Mouse (Mus musculus) regulatory T cell (primary cell): ENCODE results near the gene Polr2e.

Experiments
- in situ Hi-C: fragments of 300-600 bp; cut with MboI, MseI; formaldehyde crosslinking; loops from one replicate; pipeline ENCODE4 v1.15.1; 2025; ENCODE audit warnings: high pct_unique_total_duplicates

Polr2e gene

GRCm38 (mm10) chr10:80039559-80039979 lies at the start of gene Polr2e:
Polr2e (minus strand) TSS chr10:80039795.
- in situ Hi-C loops = no loop called here

GRCm38 (mm10) chr10:80089146-80089545 lies 49.6 kb upstream of the Polr2e start:
- in situ Hi-C loops = no loop called here

- in situ Hi-C loops = no loop called here
Observed at GRCm38 (mm10) chr10:80087483-80087882, 47.9 kb upstream of the Polr2e start.

- in situ Hi-C loops = no loop called here
Observed at GRCm38 (mm10) chr10:80086847-80087246, 47.3 kb upstream of the Polr2e start.

GRCm38 (mm10) chr10:80084817-80085487 lies 45.4 kb upstream of the Polr2e start:
- in situ Hi-C loops = no loop called here

- in situ Hi-C loops = no loop called here
Observed at GRCm38 (mm10) chr10:80081075-80081474, 41.5 kb upstream of the Polr2e start.

GRCm38 (mm10) chr10:80080396-80081070 lies 40.9 kb upstream of the Polr2e start:
- in situ Hi-C loops = no loop called here

- in situ Hi-C loops = no loop called here
Observed at GRCm38 (mm10) chr10:80078366-80078765, 38.8 kb upstream of the Polr2e start.

GRCm38 (mm10) chr10:80077312-80077711 lies 37.7 kb upstream of the Polr2e start:
- in situ Hi-C loops = no loop called here

- in situ Hi-C loops = no loop called here
Observed at GRCm38 (mm10) chr10:80076386-80076785, 36.8 kb upstream of the Polr2e start.

GRCm38 (mm10) chr10:80075924-80076323 lies 36.3 kb upstream of the Polr2e start:
- in situ Hi-C loops = no loop called here

GRCm38 (mm10) chr10:80074813-80075601 lies 35.4 kb upstream of the Polr2e start:
- in situ Hi-C loops = loop anchor here (25.0 kb wide), 1 partner anchor 1488 kb away; the partner anchor contains the start of gene Syde1

GRCm38 (mm10) chr10:80072623-80073489 lies 33.3 kb upstream of the Polr2e start:
- in situ Hi-C loops = loop anchor here (25.0 kb wide), 1 partner anchor 1486 kb away; the partner anchor contains the start of gene Syde1

- in situ Hi-C loops = loop anchor here (25.0 kb wide), 1 partner anchor 1484 kb away; the partner anchor contains the start of gene Syde1
Observed at GRCm38 (mm10) chr10:80071516-80071900, 31.9 kb upstream of the Polr2e start.

GRCm38 (mm10) chr10:80070837-80071515 lies 31.4 kb upstream of the Polr2e start:
- in situ Hi-C loops = loop anchor here (25.0 kb wide), 1 partner anchor 1484 kb away; the partner anchor contains the start of gene Syde1

GRCm38 (mm10) chr10:80069948-80070450 lies 30.4 kb upstream of the Polr2e start:
- in situ Hi-C loops = loop anchor here (25.0 kb wide), 1 partner anchor 1483 kb away; the partner anchor contains the start of gene Syde1

- in situ Hi-C loops = loop anchor here (25.0 kb wide), 1 partner anchor 1482 kb away; the partner anchor contains the start of gene Syde1
Observed at GRCm38 (mm10) chr10:80069251-80069650, 29.7 kb upstream of the Polr2e start.

GRCm38 (mm10) chr10:80063877-80064650 lies 24.5 kb upstream of the Polr2e start:
- in situ Hi-C loops = loop anchor here (25.0 kb wide), 1 partner anchor 1477 kb away; the partner anchor contains the start of gene Syde1

GRCm38 (mm10) chr10:80063104-80063503 lies 23.5 kb upstream of the Polr2e start:
- in situ Hi-C loops = loop anchor here (25.0 kb wide), 1 partner anchor 1476 kb away; the partner anchor contains the start of gene Syde1
